Mouse (Mus musculus): ENCODE measurements around the gene Slc3a2. TPM values are rescaled to one million over a fixed set of nuclear protein-coding genes. Genes with fewer than 3 reads are reported as not detected.

Gene Slc3a2
- polyA plus RNA-seq, 1 experiment from 2014 or later: 128 TPM

Small RNA genes lying within 50 kb of the gene (microRNA-seq; reads per million reads assigned to microRNA genes)
- not detected for gene Mir6992 (ENCODE audit: borderline number of aligned reads)

Other genes starting within 250 kb of the Slc3a2 start
- 0.16 TPM in 1 of 2 replicates, not detected in the other for gene Slc22a8, start 132.1 kb downstream of the Slc3a2 start, polyA plus RNA-seq (2015; fragmentation: Nextera tagmentation; extraction: Ambion mirVana)
- 0.05 and 0.13 TPM in 2 replicates for gene Slc22a6, start 105.3 kb downstream of the Slc3a2 start, polyA plus RNA-seq (2015; fragmentation: Nextera tagmentation; extraction: Ambion mirVana)
- gene Chrm1, start 59.6 kb downstream of the Slc3a2 start, polyA plus RNA-seq (2015; fragmentation: Nextera tagmentation; extraction: Ambion mirVana): 0.76 and 0.83 TPM in 2 replicates
- 89.0 and 90.8 TPM in 2 replicates for gene Wdr74, start 12.5 kb upstream of the Slc3a2 start, polyA plus RNA-seq (2015; fragmentation: Nextera tagmentation; extraction: Ambion mirVana)
- 0.70 and 1.2 TPM in 2 replicates for gene 1700092M07Rik, start 17.3 kb upstream of the Slc3a2 start, polyA plus RNA-seq (2015; fragmentation: Nextera tagmentation; extraction: Ambion mirVana)
- 168 and 175 TPM in 2 replicates for gene Stx5a, start 18.0 kb upstream of the Slc3a2 start, polyA plus RNA-seq (2015; fragmentation: Nextera tagmentation; extraction: Ambion mirVana)
- gene Nxf1, start 33.7 kb upstream of the Slc3a2 start, polyA plus RNA-seq (2015; fragmentation: Nextera tagmentation; extraction: Ambion mirVana): 175 and 192 TPM in 2 replicates
- gene Tmem223, start 47.6 kb upstream of the Slc3a2 start, polyA plus RNA-seq (2015; fragmentation: Nextera tagmentation; extraction: Ambion mirVana): 172 and 173 TPM in 2 replicates
- gene Tmem179b, start 51.1 kb upstream of the Slc3a2 start, polyA plus RNA-seq (2015; fragmentation: Nextera tagmentation; extraction: Ambion mirVana): 82.8 and 88.3 TPM in 2 replicates
- gene Taf6l, start 63.0 kb upstream of the Slc3a2 start, polyA plus RNA-seq (2015; fragmentation: Nextera tagmentation; extraction: Ambion mirVana): 27.3 and 30.0 TPM in 2 replicates
- 153 and 160 TPM in 2 replicates for gene Polr2g, start 75.2 kb upstream of the Slc3a2 start, polyA plus RNA-seq (2015; fragmentation: Nextera tagmentation; extraction: Ambion mirVana)
- gene Zbtb3, start 79.2 kb upstream of the Slc3a2 start, polyA plus RNA-seq (2015; fragmentation: Nextera tagmentation; extraction: Ambion mirVana): 5.6 and 5.9 TPM in 2 replicates
- 53.0 and 58.4 TPM in 2 replicates for gene Ttc9c, start 96.0 kb upstream of the Slc3a2 start, polyA plus RNA-seq (2015; fragmentation: Nextera tagmentation; extraction: Ambion mirVana)
- 6.0 and 7.1 TPM in 2 replicates for gene Hnrnpul2, start 96.6 kb upstream of the Slc3a2 start, polyA plus RNA-seq (2015; fragmentation: Nextera tagmentation; extraction: Ambion mirVana)
- not detected in 2 replicates for gene AC129217.1, start 106.4 kb upstream of the Slc3a2 start, polyA plus RNA-seq (2015; fragmentation: Nextera tagmentation; extraction: Ambion mirVana)
- 68.8 and 78.0 TPM in 2 replicates for gene Bscl2, start 114.1 kb upstream of the Slc3a2 start, polyA plus RNA-seq (2015; fragmentation: Nextera tagmentation; extraction: Ambion mirVana)
- 5.1 and 7.5 TPM in 2 replicates for gene Gng3, start 115.8 kb upstream of the Slc3a2 start, polyA plus RNA-seq (2015; fragmentation: Nextera tagmentation; extraction: Ambion mirVana)
- gene Lrrn4cl, start 127.4 kb upstream of the Slc3a2 start, polyA plus RNA-seq (2015; fragmentation: Nextera tagmentation; extraction: Ambion mirVana): 2.0 and 3.5 TPM in 2 replicates
- 177 and 194 TPM in 2 replicates for gene Ubxn1, start 148.1 kb upstream of the Slc3a2 start, polyA plus RNA-seq (2015; fragmentation: Nextera tagmentation; extraction: Ambion mirVana)
- 63.3 and 65.1 TPM in 2 replicates for gene Uqcc3, start 157.6 kb upstream of the Slc3a2 start, polyA plus RNA-seq (2015; fragmentation: Nextera tagmentation; extraction: Ambion mirVana)
- gene Lbhd1, start 160.4 kb upstream of the Slc3a2 start, polyA plus RNA-seq (2015; fragmentation: Nextera tagmentation; extraction: Ambion mirVana): 58.7 and 61.4 TPM in 2 replicates
- not detected in 2 replicates for gene Gm49403, start 160.6 kb upstream of the Slc3a2 start, polyA plus RNA-seq (2015; fragmentation: Nextera tagmentation; extraction: Ambion mirVana)
- gene 1810009A15Rik, start 165.5 kb upstream of the Slc3a2 start, polyA plus RNA-seq (2015; fragmentation: Nextera tagmentation; extraction: Ambion mirVana): 82.8 and 84.2 TPM in 2 replicates
- 0.24 TPM in 1 of 2 replicates, not detected in the other for gene Gm49416, start 165.6 kb upstream of the Slc3a2 start, polyA plus RNA-seq (2015; fragmentation: Nextera tagmentation; extraction: Ambion mirVana)
- 42.7 and 45.8 TPM in 2 replicates for gene Ints5, start 169.6 kb upstream of the Slc3a2 start, polyA plus RNA-seq (2015; fragmentation: Nextera tagmentation; extraction: Ambion mirVana)
- gene Ganab, start 174.7 kb upstream of the Slc3a2 start, polyA plus RNA-seq (2015; fragmentation: Nextera tagmentation; extraction: Ambion mirVana): 99.0 and 104 TPM in 2 replicates
- gene B3gat3, start 197.0 kb upstream of the Slc3a2 start, polyA plus RNA-seq (2015; fragmentation: Nextera tagmentation; extraction: Ambion mirVana): 51.5 and 53.3 TPM in 2 replicates
- gene Rom1, start 206.0 kb upstream of the Slc3a2 start, polyA plus RNA-seq (2015; fragmentation: Nextera tagmentation; extraction: Ambion mirVana): 4.2 and 4.5 TPM in 2 replicates
- gene Eml3, start 206.2 kb upstream of the Slc3a2 start, polyA plus RNA-seq (2015; fragmentation: Nextera tagmentation; extraction: Ambion mirVana): 41.3 and 43.1 TPM in 2 replicates
- 155 and 156 TPM in 2 replicates for gene Mta2, start 218.5 kb upstream of the Slc3a2 start, polyA plus RNA-seq (2015; fragmentation: Nextera tagmentation; extraction: Ambion mirVana)
- gene Tut1, start 230.5 kb upstream of the Slc3a2 start, polyA plus RNA-seq (2015; fragmentation: Nextera tagmentation; extraction: Ambion mirVana): 31.0 and 32.8 TPM in 2 replicates
- gene Eef1g, start 243.7 kb upstream of the Slc3a2 start, polyA plus RNA-seq (2015; fragmentation: Nextera tagmentation; extraction: Ambion mirVana): 443 and 458 TPM in 2 replicates

Measured in embryonic facial prominence, embryonic 15.5 days (tissue).